In the genomic region with DNA sequence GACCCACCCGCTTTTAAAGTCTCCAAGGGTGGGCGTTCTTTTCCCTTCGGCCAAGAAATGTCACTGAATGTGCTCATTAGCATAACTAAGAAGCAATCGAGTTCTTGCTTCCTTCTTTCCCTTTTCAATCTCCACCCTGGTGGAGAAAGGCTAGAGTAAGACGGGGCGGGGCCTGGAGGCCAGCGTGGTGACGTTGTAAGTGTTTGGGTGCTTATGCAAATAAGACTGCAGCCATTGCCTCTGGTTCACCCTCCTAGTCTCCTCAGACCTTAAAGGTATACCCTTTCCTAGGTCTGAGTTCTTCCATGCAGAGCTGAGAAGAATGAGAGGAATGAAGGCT, we compare ENCODE assay signal across 9 mouse cellular contexts. TPM values are rescaled to one million over a fixed set of nuclear protein-coding genes. Genes with fewer than 3 reads are reported as not detected.
DNase-seq lines count a peak whose midpoint lies in the region; ATAC-seq lines count a peak whose summit lies in the region.
"Had no signal": no experiment of that assay in that cellular context is flagged by ENCODE, and none has a peak within 500 bp of the region (broad histone marks: within the 10 kb centered on the region; RNA-seq: fewer than 3 reads in every experiment).

No protein-coding gene starts in this region.

- 0 out of 2 replicates have a peak, but pooled peaks cover 13% of the 10 kb centered on the region for H3K27me3 ChIP-seq in heart, embryonic 14.5 days (ENCODE audit: control insufficient read depth, insufficient read depth, low read length)
- peaks cover 19% of the 10 kb centered on the region for H3K27me3 ChIP-seq in liver, embryonic 16.5 days (ENCODE audit: control insufficient read depth, insufficient read depth, low read depth, low read length)
- no peaks in the 10 kb centered on the region for H3K27me3 ChIP-seq in neural tube, embryonic 14.5 days (ENCODE audit: control insufficient read depth, insufficient read depth, low read length)

- H3K4me1 ChIP-seq in heart, embryonic 14.5 days (ENCODE audit: control insufficient read depth in 2 of 2, insufficient read depth in 2 of 2, low read length in 2 of 2): peaks cover 2 to 10% of the 10 kb centered on the region in 2 experiments; a peak in 3 of 4 replicates
- no peaks in the 10 kb centered on the region; the same call in 1 of the 2 replicates for H3K4me1 ChIP-seq in liver, embryonic 16.5 days (ENCODE audit: control insufficient read depth, low read depth, low read length)
- no peaks in the 10 kb centered on the region for H3K4me1 ChIP-seq in neural tube, embryonic 14.5 days (ENCODE audit: control insufficient read depth, insufficient read depth, low read length)

- H3K36me3 ChIP-seq in heart, embryonic 14.5 days (ENCODE audit: control insufficient read depth, insufficient read depth, low read length): no peaks in the 10 kb centered on the region
- H3K36me3 ChIP-seq in liver, embryonic 16.5 days (ENCODE audit: control insufficient read depth, insufficient read depth): no peaks in the 10 kb centered on the region
- H3K36me3 ChIP-seq in neural tube, embryonic 14.5 days (ENCODE audit: control insufficient read depth, insufficient read depth, low read length): no peaks in the 10 kb centered on the region

- H3K4me2 ChIP-seq in heart, embryonic 14.5 days (ENCODE audit: low read length): peak overlapping the region; percentile 95
- peak overlapping the region; percentile 43 for H3K4me2 ChIP-seq in liver, embryonic 16.5 days (ENCODE audit: low read depth, low read length)
- H3K4me2 ChIP-seq in neural tube, embryonic 14.5 days (ENCODE audit: low read depth, low read length): peak overlapping the region; percentile 99

- DNase-seq in layer of hippocampus, adult 11-12 months (ENCODE audit: low spot score): peak; percentile 63
- DNase-seq in layer of hippocampus, adult 9-10 months (ENCODE audit: low spot score): no peak
- peak; percentile 78 to 86 for DNase-seq in kidney, postnatal 4 days
- DNase-seq in spleen, postnatal 36 days (ENCODE audit: low spot score in 2 of 2): no peak

- H3K9ac ChIP-seq in heart, embryonic 14.5 days (ENCODE audit: low read length): peak overlapping the region; percentile 64
- no peak overlapping the region for H3K9ac ChIP-seq in liver, embryonic 16.5 days (ENCODE audit: low read depth, low read length)
- peak overlapping the region; percentile 62 for H3K9ac ChIP-seq in neural tube, embryonic 14.5 days (replicated peaks; ENCODE audit: low read depth, low read length)

- H3K27ac ChIP-seq in heart, embryonic 14.5 days (replicated peaks in 1 of 2; ENCODE audit: control insufficient read depth in 1 of 2, insufficient read depth in 1 of 2, low read depth in 2 of 2, low read length in 2 of 2): no peak overlapping the region
- H3K27ac ChIP-seq in liver, embryonic 16.5 days (ENCODE audit: low read length): no peak overlapping the region
- peak overlapping the region; percentile 40; the same call in 1 of the 2 replicates for H3K27ac ChIP-seq in neural tube, embryonic 14.5 days (ENCODE audit: low read depth, low read length)

- H3K9me3 ChIP-seq in heart, embryonic 14.5 days (ENCODE audit: control insufficient read depth, low read length): no peaks in the 10 kb centered on the region
- H3K9me3 ChIP-seq in liver, embryonic 16.5 days (replicated peaks; ENCODE audit: control insufficient read depth, low read length): no peaks in the 10 kb centered on the region
- no peaks in the 10 kb centered on the region for H3K9me3 ChIP-seq in neural tube, embryonic 14.5 days (ENCODE audit: control insufficient read depth, low read length)

- under 1% methylated on average over 8 of the region's 8 CpGs for WGBS in heart, embryonic 14.5 days
- WGBS in liver, embryonic 16.5 days (ENCODE audit: insufficient replicate concordance): under 1% methylated on average over 8 of the region's 8 CpGs
- WGBS in neural tube, embryonic 14.5 days: 0% methylated on average over 8 of the region's 8 CpGs

- H3K4me3 ChIP-seq in heart, embryonic 14.5 days (ENCODE audit: control insufficient read depth in 1 of 2, insufficient read depth in 1 of 2, low read depth in 1 of 2, low read length in 2 of 2): peak overlapping the region; percentile 59 to 61
- peak overlapping the region; percentile 28 for H3K4me3 ChIP-seq in liver, embryonic 16.5 days (ENCODE audit: low read depth, low read length)
- H3K4me3 ChIP-seq in neural tube, embryonic 14.5 days (ENCODE audit: low read depth, low read length): peak overlapping the region; percentile 63

- peak; percentile 92 for ATAC-seq in common myeloid progenitor, adult 5-6 weeks (replicated peaks; ENCODE audit: low read depth, poor library complexity, severe bottlenecking)
- ATAC-seq in heart, embryonic 14.5 days (ENCODE audit: insufficient number of reproducible peaks, insufficient read depth, low FRiP score, low read depth): peak; percentile 68; the same call in 1 of the 2 replicates
- no peak for ATAC-seq in liver, embryonic 16.5 days (ENCODE audit: low read depth)
- peak; percentile 92 for ATAC-seq in neural tube, embryonic 14.5 days (ENCODE audit: low read depth)

RNA-seq across cellular contexts. Expression of a gene that starts 1.5 kb away (rescaled TPM):
- total RNA-seq in common myeloid progenitor, adult 5-6 weeks (2017): 2.0 TPM in 2 replicates
- 0.49 and 0.58 TPM in 2 replicates for polyA plus RNA-seq in heart, embryonic 14.5 days (2014; fragmentation: Nextera tagmentation; extraction: Ambion mirVana)
- polyA plus RNA-seq in liver, embryonic 16.5 days (2015; fragmentation: Nextera tagmentation; extraction: Ambion mirVana): 0.02 and 0.05 TPM in 2 replicates
- polyA plus RNA-seq in neural tube, embryonic 14.5 days (2014; fragmentation: Nextera tagmentation; extraction: Ambion mirVana): 54.7 and 56.2 TPM in 2 replicates
- total RNA-seq: MEL had no signal

Comparison
In these comparisons a context has a peak if more than half of its experiments do, and no peak if none do; other contexts are left out.
1. DNase-seq: peak in layer of hippocampus, adult 11-12 months (single experiment) and kidney, postnatal 4 days (2 of 2); none in layer of hippocampus, adult 9-10 months (single experiment) and spleen, postnatal 36 days (0 of 2).
2. H3K4me2 ChIP-seq: peak in every context shown above with its lines; median percentile 99 in neural tube, embryonic 14.5 days; 95 in heart, embryonic 14.5 days; 43 in liver, embryonic 16.5 days.
3. RNA of a gene that starts 1.5 kb away (polyA plus RNA-seq): 54.7 to 56.2 TPM in neural tube, embryonic 14.5 days; 0.49 to 0.58 TPM in heart, embryonic 14.5 days and 0.02 to 0.05 TPM in liver, embryonic 16.5 days; every median in the first group is over 10 times any median in the second.
4. Peak in every context shown above with its lines, with median percentiles within 50 percentile points of each other: H3K4me3 ChIP-seq.